Mouse (Mus musculus) layer of hippocampus, adult 9-10 months (tissue): ENCODE measurements around the gene Hddc3.
"Not testable (repeated sequence)": the region's sequence is repeated elsewhere in the genome, so short reads cannot be mapped to it uniquely, and the experiment has no call there.

Source experiments
- DNase-seq: peaks from one replicate; pipeline ENCODE4 v3.0.0; 2022; ENCODE audit warnings: low spot score

Gene Hddc3

DNA sequence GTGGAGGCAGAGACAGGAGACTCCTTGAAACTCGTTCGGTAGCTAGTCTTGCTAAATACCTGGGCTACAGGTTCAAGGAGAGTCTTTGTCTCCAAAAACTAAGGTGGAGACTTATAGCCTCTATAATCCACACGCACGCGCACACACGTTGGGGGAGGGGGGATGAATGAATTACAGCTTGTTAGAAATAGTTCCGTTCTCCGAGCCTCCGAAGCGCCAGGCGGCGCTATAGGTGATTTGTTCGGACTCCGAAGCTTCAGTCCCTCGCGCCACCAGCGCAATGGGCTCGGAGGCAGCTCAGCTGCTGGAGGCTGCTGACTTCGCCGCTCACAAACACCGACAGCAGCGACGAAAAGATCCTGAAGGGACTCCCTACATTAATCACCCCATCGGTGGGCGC is at the start of gene Hddc3:
TSS of gene Hddc3 (plus strand) at position 247 of the 400 bp plus-strand sequence.
- peak; percentile 95 for DNase-seq

DNA sequence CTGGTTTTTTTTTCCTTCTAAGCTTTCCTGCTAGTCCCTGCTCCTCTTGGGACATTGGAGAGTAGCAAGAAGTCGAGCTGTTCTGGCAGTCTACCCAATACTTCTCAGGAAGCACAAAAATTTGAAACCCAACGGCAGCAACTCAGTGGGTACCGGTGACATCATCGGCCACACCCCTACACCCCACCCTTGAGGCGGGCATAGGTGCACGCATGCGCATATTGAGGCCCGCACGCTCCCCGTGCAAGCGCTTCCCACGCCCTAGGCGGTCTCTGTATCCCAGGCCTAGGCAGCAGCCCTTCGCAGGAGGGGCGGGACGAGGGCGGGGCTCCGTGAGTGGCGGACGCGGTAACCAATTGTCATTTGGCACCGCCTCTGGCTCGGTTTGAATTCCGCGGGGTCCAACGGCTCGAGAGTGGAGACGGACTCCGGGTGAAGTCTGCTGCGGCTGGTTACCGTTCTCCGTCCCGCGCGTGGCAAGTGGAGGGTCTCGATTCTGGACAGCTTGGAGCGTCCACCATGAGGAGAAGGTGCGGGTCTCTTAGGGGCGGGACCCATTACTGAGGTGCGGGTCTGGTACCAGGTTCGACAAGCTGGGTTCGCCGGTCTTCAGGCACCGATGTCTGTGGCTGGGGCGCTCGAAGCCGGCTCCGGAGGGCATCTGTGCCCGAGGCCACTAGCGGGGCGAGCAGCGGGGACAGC is 48.7 kb upstream of the Hddc3 start, which contains the start of gene Prc1:
TSS of gene Prc1 (plus strand) at position 389 of the 702 bp plus-strand sequence.
- peak; percentile 99 for DNase-seq

DNA sequence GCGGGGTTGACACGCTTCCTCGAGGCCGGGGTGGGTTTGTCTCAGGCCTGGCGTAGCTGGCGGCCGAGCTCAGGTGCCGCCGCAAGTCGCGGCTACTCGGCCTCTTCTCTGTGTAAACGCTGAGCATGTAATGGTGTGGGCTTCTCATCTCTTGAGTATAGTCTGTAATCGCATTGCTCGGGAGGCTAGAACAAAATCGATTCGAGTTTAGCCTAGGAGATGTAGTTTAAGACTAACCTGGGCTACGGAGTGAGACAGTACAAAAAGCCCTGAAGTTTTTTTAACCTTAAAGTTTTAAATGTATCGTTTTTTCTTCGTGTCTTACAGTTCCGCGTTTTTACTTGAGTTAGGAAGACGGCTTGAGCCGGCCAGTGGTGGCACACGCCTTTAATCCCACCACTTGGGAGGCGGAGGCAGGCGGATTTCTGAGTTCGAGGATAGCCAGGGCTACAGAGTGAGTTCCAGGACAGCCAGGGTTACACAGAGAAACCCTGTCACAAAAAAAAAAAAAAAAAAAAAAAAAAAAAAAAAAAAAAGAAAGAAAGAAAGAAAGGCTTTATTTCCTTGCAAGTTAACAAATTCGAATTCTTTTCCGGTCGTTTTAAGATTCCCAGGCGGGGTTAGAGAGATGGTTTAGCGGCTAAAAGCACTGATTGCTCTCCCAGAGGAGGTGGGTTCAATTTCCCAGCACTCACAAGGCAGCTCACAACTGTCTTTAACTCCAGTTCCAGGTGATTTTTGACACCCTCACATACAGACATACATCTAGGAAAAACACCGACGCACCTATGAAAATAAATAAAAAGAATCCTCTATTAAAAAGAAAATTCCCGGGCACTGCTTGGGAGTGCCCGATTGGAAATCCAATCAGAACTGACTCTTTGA is 47.9 kb upstream of the Hddc3 start:
- DNase-seq = no peak

DNA sequence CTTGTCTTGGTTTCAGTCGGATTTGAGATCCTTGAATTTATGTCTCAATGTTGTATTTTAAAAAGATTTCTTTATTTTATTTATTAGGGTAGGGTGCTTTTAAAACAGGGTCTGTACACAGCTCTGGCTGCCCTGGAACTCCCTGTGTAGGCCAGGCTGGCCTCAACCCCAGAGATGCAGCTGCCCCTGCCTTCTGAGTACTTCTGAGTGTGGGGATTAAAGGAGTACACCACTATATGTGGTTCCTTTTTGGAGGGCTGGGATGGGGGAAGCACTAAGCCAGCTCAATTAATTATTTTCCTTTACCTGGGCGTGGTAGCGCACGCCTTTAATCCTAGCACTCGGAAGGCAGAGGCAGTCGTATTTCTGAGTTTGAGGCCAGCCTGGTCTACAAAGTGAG is 46.4 kb upstream of the Hddc3 start:
- DNase-seq = no peak

DNA sequence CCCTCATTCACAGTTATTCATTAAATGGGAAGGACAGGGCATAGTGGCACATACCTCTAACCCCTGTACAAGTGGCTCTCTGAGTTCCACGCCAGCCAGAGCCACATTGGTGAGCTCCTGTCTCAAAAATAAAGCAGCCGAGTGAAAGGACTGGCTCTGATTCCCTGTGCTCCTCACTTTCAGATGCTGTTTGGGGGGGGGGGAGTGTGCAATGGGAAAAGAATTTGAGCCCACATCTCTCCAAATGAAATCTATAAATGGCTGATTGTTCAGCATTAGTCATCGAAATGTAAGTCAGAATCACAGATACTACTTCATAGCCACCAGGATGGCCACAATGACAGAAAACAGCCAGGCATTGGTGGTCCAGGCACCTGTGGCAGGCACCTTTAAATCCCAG is 45.9 kb upstream of the Hddc3 start:
- DNase-seq = no peak

DNA sequence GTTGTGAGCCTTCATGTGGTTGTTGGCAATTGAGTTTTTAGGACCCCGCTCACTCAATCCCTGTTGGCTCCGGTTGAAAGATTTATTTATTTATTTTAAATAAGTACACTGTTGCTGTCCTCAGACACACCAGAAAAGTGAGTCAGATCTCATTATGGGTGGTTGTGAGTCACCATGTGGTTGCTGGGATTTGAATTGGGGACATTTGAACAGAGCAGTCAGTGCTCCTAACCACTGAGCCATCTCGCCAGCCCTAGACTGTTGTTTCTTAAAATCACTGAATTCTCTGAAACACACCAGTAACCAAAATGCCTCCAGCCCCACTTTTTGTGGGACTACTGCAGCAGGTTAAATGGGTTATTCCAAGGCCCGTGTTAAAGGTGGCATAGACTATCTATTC is 44.1 kb upstream of the Hddc3 start:
- DNase-seq = no peak

DNA sequence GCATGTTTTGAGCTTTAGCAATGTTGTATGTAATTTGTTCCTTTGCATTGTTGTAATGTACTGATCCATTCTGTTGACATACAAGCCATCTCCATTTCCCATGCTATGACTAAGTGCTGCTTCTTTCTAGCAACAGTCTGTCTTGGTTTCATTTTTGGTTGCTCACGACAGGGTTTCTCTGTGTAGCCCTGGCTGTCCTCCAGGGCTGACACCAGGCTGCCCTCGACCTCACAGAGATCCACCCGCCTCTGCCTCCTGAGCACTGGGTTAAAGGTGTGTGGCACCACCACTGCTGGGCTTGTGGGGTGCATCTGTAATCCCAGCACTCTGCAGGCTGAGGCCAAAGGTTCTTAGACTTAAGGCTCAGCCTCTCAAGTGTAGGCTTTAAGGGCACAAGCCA is 43.3 kb upstream of the Hddc3 start:
- DNase-seq = no peak

DNA sequence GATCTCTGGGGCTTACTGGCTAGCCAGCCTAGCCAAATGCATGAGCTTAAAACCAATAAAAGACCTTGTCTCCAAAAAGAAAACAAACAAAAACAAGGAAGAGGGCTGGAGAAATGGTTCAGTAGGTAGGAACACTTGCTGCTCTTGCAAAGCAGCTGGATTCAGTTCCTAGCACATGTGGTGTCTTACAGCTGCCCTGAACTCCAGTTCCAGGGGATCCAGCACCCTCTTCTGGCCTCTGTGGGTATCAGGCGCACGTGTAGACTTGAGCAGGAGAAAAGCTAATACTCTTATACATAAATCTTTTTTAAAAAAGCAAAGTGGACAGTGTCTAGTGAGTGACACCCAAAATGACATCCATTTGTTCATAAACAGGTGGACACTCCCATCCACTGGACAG is 41.4 kb upstream of the Hddc3 start:
- no peak for DNase-seq

DNA sequence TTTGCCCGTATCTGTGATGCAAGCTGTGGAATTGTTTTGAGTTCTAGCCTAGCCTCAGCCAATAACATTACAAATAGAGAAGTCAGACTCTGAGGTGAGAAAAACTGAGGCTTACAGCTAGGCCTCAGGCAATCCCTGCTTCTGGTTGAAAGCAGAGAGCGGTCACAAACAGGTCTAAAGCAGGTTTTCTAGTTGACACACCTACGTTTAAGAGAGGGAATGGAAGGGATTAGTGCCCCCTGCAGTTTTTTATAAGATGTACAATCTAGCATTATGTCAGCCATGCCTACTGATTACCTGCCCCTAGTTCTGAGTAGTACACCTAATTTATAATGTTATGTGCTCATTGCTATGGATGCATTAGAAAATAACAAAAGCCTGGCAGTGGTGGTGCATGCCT is 35.1 kb upstream of the Hddc3 start:
- no peak for DNase-seq

DNA sequence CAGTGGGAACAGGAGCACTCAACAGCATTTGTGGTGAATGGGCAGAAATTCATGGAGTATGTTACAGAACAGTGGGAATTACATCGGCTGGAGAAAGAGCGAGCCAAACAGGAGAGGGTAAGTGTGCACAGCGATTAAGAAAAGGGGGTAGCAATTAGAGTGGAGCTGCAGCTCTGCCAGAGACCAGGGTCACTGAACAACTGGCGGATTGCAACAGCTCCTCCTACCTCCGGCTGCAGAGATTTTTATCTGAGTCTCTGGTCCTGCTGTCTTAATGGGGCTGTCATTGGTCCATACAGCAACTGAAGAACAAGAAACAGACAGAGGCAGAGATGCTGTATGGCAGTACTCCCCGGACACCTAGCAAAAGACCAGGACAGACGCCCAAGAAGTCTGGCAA is 32.1 kb upstream of the Hddc3 start:
- DNase-seq = no peak

DNA sequence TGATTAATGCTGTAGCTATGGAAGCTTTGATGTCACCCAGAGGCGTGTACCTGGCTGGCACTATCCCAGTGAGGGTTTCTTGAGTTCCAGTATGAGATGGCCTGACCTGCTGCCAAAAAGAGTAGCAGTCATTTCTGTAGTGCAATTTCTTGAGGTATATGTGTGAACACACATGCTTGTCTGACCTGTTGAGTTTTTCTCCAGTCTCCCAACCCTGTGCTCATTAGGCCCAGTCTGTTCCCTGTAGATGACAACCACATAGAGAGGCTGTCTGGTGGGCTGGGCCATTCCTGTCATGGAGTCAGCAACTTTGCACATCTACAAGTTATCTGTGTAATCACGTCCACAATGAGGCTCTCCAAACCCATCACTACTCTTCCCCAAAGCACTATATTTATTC is 27.2 kb upstream of the Hddc3 start:
- no peak for DNase-seq

DNA sequence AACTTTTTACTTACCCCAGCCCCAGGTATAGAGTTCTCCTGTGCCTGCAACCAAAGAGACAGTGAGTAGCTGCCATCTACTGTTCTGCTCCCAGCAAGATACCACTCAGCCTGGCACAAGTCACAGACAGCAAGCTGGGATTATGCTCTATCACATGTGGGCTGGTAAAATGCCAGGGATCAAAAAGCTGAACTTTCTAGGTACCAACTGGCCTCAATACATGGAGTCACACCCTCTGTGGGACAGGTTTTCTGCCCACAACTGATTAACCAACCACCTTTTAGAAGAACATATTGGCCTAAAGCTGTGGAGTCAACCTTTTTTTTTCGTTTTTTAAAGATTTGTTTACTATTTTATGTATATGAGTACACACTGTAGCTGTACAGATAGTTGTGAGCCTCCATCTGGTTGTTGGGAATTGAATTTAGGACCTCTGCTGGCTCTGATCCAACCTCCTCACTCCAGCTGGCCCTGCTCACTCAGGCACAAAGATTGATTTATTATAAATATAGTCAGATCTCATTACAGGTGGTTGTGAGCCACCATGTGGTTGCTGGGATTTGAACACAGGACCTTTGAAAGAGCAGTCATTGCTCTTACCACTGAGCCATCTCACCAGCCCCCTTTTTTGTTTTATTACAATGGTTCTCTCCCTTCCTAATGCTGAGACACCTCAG is 25.3 kb upstream of the Hddc3 start:
- no peak for DNase-seq

DNA sequence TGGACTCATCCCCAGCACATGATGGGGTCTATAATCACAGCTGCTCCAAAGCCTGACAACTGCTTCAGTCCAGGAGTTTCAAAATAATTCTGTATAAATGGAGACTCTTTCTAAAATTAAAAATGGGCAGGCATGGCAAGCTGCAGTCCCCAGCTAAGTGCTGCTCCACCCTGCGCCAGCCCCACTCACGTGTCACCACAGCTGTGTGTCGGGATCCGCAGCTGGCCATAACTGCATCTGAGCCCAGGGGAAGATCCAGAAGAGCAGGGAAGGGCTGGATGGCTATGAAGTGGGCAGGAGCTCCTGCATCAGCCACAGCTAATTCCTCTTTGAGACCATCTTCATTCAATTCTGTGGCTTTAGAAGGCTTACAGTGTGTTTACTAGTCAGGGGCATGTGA is 24.2 kb upstream of the Hddc3 start:
- no peak for DNase-seq

DNA sequence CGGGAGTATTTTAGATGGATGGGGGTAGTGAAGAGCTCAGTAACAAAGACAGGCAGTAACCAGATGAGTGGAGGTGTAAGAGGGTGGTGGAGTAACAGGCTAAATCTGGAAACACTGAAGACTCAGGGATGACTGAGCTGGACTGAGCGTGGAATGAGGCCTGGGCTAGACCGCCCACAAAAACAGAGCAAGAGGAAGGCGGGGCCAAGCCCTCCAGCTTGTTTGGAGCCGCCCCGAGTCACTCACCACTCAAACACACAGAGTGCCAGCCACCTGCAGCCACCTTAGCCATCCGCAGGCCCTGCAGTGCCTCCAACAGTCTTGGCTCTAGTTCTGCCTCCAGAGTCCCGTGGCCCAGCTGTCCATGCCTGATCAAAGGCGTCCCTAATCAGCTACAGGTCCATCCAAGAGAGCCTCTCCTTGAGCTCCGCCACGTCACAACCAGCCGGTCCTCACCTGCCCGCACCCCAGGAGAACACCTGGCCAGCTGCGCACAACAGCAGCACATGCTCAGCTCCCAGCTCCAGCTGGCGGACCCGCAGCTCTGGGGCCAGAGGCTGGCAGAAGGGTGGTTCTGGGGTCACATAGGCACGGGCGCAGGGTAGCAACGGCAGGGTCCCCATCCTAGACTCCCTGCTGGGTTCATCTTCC is 22.9 kb upstream of the Hddc3 start:
- no peak for DNase-seq

DNA sequence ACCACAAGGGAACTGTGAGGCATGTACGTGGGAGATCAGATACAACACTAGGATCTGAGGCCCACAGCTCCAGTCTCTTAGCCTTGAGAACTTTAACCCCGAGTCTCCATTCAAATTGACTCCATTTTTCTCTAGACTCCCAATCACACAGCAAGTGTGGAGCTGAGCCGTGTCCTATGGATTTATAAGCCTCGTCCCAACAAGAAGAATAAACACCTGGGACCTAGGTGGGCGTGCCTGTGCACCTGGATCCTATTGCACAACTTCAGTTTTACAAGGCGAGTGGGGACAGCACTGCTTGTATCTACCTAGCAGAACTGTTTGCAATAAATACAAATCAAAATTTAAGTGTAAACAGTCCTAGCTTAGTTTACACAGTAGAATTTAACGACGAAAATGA is 19.6 kb upstream of the Hddc3 start:
- no peak for DNase-seq

DNA sequence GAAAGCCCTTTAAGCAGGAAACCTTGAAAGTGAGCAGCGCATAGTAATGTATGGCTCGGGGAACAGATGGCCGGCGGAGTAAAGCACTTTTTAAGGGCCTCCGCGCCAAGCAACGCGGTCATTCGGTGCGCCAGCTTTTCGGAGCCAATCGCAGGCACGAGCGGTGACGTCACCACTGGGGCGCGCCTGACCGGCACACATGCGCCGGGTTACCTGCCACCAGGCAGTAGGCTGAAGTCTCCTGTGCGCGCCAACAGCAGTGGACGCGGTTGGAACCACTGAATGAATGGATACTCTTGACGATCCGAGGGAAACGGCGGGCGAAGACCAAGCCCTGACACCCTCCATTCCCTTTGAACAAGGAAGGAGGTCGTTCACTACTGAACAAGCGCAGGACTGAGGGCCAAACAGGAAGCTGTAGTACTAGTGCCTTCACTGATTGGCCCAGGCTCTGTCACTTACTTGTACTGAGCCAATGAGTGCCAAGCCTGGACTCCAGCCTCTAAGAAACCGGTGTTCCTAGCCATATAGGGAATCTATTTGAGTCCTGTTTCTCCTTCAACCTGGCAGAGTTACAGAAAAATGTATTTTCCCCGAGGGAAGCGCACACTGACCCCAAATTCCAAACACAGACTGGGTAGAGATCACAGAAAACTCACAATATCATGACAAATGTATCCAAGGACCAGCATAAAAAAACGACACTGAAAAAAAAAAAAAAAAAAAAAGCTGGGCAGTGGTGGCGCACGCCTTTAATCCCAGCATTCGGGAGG is 18.7 kb upstream of the Hddc3 start, which contains the start of gene Rccd1:
TSS of gene Rccd1 (minus strand) at position 412 of the 773 bp plus-strand sequence.
- peak; percentile 88 for DNase-seq

DNA sequence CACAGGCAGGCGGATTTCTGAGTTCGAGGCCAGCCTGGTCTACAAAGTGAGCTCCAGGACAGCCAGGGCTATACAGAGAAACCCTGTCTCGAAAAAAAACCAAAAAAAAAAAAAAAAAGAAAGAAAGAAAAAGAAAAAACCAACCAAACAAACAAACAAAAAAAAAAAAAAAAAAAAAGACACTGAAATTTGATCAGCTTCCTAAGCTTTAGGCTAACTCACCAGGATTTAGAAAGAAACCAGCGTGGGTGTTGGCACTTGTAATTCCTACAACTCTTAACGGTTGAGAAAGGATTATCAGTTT is 18.1 kb upstream of the Hddc3 start:
- not testable (repeated sequence) for DNase-seq

DNA sequence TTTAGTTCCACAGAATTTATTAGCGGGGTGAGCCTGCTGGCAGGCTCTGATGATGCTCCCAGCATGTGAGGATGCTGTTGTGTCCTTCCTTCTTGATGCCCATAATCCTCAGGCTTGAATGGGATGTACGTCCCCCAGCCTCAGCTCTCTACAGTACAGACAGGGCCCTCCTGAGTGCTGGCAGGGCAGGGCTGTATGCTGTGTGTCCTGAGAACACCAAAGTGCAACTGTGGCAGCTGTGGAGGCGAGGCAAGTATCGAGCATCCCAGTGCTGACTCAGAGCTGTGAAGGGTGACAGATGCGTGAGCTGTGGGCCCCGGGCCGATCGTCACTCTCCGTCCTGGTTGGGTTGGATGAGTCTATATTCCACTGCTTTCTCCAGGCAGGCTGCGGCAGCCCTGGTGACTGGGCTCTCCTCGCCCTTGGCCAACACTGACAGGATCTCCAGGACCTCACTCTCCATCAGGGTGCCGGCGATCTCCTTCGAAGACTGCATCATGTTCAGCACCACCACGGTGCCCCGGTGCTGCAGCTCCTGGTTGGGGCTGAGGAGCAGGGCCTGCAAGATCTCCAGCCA is 17.5 kb upstream of the Hddc3 start:
- DNase-seq = no peak

DNA sequence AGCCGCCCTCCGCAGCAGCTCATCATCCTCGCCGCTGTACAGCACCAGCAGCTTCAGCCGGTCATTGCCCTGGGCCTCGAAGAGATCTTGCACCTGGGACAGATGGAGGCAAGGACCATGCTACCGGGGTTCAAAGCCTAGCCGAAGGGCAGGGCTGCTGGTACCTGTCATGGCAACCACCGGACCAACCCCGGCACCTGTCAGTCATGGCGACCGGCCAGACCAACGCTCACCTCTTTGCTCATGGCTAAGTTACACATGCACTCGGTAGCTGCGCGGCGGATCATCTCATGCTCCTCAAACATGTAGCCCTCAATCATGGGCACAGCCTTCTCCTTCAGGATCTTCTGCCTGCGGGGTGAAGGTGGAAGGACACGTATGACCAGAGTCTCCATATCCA is 16.8 kb upstream of the Hddc3 start:
- no peak for DNase-seq

DNA sequence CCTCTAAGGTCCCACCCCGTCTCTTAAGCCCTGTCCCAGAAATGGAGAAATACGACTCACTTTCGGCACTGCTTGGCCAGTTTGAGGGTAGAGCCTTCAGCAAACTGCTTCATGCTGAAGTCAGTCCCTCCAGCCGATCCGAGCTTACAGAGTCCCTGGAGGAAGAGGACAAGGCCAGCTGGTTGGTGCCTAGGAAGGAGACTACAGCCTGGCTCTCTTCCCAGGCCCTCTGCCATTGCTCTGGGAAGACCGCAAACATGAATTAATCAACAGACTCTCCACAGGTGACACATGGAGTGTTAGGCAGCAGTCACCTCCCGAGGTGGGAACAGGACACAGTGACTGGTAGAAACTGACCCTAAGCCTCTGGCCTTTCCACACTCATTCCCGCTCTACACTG is 12.6 kb upstream of the Hddc3 start:
- DNase-seq = no peak

DNA sequence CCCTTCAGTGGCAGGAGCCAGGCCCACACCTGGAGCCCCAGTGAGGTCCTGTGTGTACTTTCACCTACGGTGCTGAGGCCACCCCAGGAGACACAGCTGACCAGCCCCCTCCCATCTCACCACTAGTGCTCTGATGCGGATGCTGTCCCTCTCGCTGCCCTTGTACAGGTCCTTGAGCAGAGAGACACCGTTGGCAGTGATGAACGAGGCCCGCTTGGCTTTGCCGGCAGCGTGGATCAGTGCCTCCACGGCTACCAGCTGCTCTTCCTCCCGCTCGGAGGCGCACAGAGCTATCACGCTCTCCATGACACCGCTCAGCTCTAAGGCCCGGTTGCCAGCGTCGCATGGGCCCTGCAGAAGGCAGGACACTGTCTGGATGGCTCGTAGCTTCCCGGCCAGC is 11.5 kb upstream of the Hddc3 start:
- DNase-seq = no peak
